Mouse (Mus musculus): Measurements from ENCODE around the gene Armc6. TPM values are rescaled to one million over a fixed set of nuclear protein-coding genes. Genes with fewer than 3 reads are reported as not detected.

Gene Armc6
- polyA plus RNA-seq, 2 experiments, result 10.5 to 12.4 TPM

DNA sequence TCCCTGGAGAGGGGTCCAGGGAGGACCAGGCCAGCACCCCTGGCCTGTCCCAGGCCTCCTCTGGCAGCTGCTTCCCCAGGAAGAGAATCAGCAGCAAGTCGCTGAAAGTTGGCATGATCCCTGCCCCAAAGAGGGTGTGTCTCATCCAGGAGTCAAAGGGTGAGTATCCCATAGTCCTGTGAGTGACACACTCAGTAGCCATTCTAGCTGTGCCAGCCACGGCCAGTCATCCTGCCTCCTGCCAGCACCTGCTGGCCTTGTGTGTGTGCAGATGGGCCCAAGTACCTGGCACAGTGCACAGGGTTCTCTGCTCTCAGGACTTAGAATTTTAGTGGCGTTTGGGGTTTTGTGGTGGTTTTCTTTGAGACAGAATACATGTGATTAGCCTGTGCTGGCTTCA, 23.2 kb upstream of the Armc6 start:
- no peaks in the 10 kb centered on the region for H3K27me3 ChIP-seq (ENCODE audit: control insufficient read depth, insufficient read depth, low read length)
- no peak overlapping the region for H3K9ac ChIP-seq (replicated peaks)
- DNase-seq (ENCODE audit: low read depth in 3 of 3, low spot score in 3 of 3) (no peak), ATAC-seq (ENCODE audit: insufficient read depth) (no peak)
- WGBS (ENCODE audit: insufficient replicate concordance), result 80% methylated on average over 3 of the region's 3 CpGs
- H3K9me3 ChIP-seq (ENCODE audit: control insufficient read depth, low read length), result no peaks in the 10 kb centered on the region
- no peak overlapping the region for H3K4me3 ChIP-seq (ENCODE audit: insufficient read depth in 1 of 2, low read depth in 2 of 2, low read length in 2 of 2)
- TF ChIP-seq CTCF (IDR thresholded peaks at IDR 0.05; ENCODE audit: low read depth) (no peak), EP300 (IDR thresholded peaks at IDR 0.05; ENCODE audit: low read depth) (no peak)
- H3K36me3 ChIP-seq (replicated peaks; ENCODE audit: control insufficient read depth, insufficient read depth, low read depth), result peaks cover 71% of the 10 kb centered on the region
- H3K4me2 ChIP-seq (ENCODE audit: low read depth), result no peak overlapping the region
- H3K4me1 ChIP-seq (replicated peaks; ENCODE audit: control insufficient read depth in 2 of 2, insufficient read depth in 2 of 2, low read length in 1 of 2), result peaks cover 9 to 11% of the 10 kb centered on the region in 2 experiments
- H3K27ac ChIP-seq, result no peak overlapping the region

DNA sequence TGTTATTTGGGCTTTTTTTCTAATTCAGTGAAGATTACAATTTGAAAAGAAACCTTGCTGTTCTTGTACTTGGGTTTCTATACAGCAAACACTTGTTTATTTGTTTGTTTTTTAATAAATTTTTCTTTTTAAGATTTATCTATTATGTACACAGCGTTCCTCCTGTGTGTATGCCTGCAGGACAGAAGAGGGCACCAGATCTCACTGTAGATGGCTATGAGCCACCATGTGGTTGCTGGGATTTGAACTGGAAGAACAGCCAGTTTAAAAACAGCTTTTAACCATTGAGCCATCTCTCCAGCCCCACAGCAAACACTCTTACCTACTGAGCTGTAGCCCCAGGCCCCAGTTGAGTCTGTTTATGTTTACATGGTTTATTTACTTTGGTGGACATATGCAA, 20.4 kb upstream of the Armc6 start:
- Histone ChIP-seq H3K9me3 (ENCODE audit: control insufficient read depth, low read length) (no peaks in the 10 kb centered on the region), H3K9ac (replicated peaks) (no peak overlapping the region), H3K27ac (no peak overlapping the region), H3K4me1 (replicated peaks; ENCODE audit: control insufficient read depth in 2 of 2, insufficient read depth in 2 of 2, low read length in 1 of 2) (peaks cover 9 to 11% of the 10 kb centered on the region in 2 experiments), H3K27me3 (ENCODE audit: control insufficient read depth, insufficient read depth, low read length) (no peaks in the 10 kb centered on the region), H3K36me3 (replicated peaks; ENCODE audit: control insufficient read depth, insufficient read depth, low read depth) (peaks cover 70% of the 10 kb centered on the region), H3K4me2 (ENCODE audit: low read depth) (no peak overlapping the region), H3K4me3 (ENCODE audit: insufficient read depth in 1 of 2, low read depth in 2 of 2, low read length in 2 of 2) (no peak overlapping the region)
- 71% methylated on average over 1 of the region's 1 CpGs for WGBS (ENCODE audit: insufficient replicate concordance)
- DNase-seq (ENCODE audit: low read depth in 3 of 3, low spot score in 3 of 3) (no peak), ATAC-seq (ENCODE audit: insufficient read depth) (no peak)
- TF ChIP-seq EP300 (IDR thresholded peaks at IDR 0.05; ENCODE audit: low read depth) (no peak), CTCF (IDR thresholded peaks at IDR 0.05; ENCODE audit: low read depth) (peak; percentile 45)

DNA sequence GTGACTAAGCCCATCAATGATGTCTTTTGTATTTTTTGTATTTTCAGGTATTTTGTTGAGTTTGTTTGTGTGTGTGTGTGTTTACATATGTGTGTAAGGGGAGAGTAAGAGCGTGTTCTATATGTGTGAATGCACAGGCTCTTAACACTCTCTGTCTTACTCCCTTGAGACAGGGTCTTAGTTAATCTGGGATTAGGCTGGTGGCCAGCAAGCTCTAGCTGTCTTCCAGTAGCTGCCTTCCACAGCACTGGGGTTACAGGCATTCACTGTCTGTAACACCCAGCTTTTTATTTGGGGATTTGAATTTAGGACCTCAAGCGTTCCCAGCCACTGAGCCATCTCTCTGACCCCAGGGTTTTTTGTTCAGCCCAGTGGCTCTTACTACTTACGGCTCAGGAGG, 13.6 kb upstream of the Armc6 start:
- no peak for DNase-seq (ENCODE audit: low read depth in 3 of 3, low spot score in 3 of 3)
- Histone ChIP-seq H3K27me3 (ENCODE audit: control insufficient read depth, insufficient read depth, low read length) (no peaks in the 10 kb centered on the region), H3K36me3 (replicated peaks; ENCODE audit: control insufficient read depth, insufficient read depth, low read depth) (peaks cover 64% of the 10 kb centered on the region), H3K4me2 (ENCODE audit: low read depth) (no peak overlapping the region), H3K9me3 (ENCODE audit: control insufficient read depth, low read length) (no peaks in the 10 kb centered on the region), H3K9ac (replicated peaks) (no peak overlapping the region), H3K27ac (no peak overlapping the region), H3K4me1 (replicated peaks; ENCODE audit: control insufficient read depth in 2 of 2, insufficient read depth in 2 of 2, low read length in 1 of 2) (no peaks in the 10 kb centered on the region), H3K4me3 (ENCODE audit: insufficient read depth in 1 of 2, low read depth in 2 of 2, low read length in 2 of 2) (no peak overlapping the region)
- TF ChIP-seq CTCF (IDR thresholded peaks at IDR 0.05; ENCODE audit: low read depth) (no peak), EP300 (IDR thresholded peaks at IDR 0.05; ENCODE audit: low read depth) (no peak)
- no peak for ATAC-seq (ENCODE audit: insufficient read depth)
- WGBS (ENCODE audit: insufficient replicate concordance), result 84% methylated on average over 3 of the region's 3 CpGs

DNA sequence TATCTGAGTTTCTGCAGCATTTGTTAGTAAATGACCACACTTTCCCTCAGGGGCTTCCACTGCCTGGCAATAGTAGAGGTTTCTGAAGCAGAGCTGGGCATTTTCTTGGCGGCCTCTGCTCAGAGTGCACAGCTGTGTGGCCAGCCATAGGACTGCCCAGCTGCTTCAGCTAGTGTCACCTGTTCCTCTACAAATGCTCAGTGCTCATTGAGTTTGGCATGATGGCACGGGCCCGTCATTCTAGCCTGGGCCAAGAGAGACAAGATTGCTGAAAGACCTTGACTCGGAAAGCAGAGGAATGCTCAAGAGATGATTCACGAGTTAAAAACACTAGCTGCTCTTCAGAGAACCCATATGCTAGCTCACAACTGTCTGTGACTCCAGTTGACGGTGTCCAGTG, 12.4 kb upstream of the Armc6 start:
- H3K36me3 ChIP-seq (replicated peaks; ENCODE audit: control insufficient read depth, insufficient read depth, low read depth), result peaks cover 62% of the 10 kb centered on the region
- TF ChIP-seq EP300 (IDR thresholded peaks at IDR 0.05; ENCODE audit: low read depth) (no peak), CTCF (IDR thresholded peaks at IDR 0.05; ENCODE audit: low read depth) (no peak)
- no peak for DNase-seq (ENCODE audit: low read depth in 3 of 3, low spot score in 3 of 3)
- WGBS (ENCODE audit: insufficient replicate concordance), result 84% methylated on average over 6 of the region's 6 CpGs
- H3K4me3 ChIP-seq (ENCODE audit: insufficient read depth in 1 of 2, low read depth in 2 of 2, low read length in 2 of 2), result no peak overlapping the region
- no peaks in the 10 kb centered on the region for H3K9me3 ChIP-seq (ENCODE audit: control insufficient read depth, low read length)
- no peak overlapping the region for H3K9ac ChIP-seq (replicated peaks)
- no peak overlapping the region for H3K4me2 ChIP-seq (ENCODE audit: low read depth)
- no peaks in the 10 kb centered on the region for H3K27me3 ChIP-seq (ENCODE audit: control insufficient read depth, insufficient read depth, low read length)
- H3K27ac ChIP-seq, result no peak overlapping the region
- H3K4me1 ChIP-seq (replicated peaks; ENCODE audit: control insufficient read depth in 2 of 2, insufficient read depth in 2 of 2, low read length in 1 of 2), result no peaks in the 10 kb centered on the region
- ATAC-seq (ENCODE audit: insufficient read depth), result no peak

DNA sequence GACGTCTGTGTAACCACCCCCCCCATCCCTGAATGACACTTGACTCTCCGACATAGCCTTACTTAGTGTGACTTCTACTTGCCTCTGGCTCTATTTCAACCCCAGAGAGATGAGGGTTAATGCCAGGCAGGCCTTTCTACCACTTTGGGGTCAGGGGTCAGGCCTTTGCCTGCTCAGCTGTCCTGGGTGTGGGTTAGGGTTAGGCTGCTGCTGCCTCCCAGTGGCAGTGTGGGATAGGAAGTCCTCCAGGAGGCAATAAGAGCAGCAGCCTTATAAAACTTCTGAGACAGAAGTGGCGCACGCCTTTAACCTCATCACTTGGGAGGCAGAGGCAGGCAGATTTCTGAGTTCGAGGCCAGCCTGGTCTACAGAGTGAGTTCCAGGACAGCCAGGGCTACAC, 6.4 kb upstream of the Armc6 start:
- DNase-seq (ENCODE audit: low read depth in 3 of 3, low spot score in 3 of 3) (no peak), ATAC-seq (ENCODE audit: insufficient read depth) (no peak)
- Histone ChIP-seq H3K4me3 (ENCODE audit: insufficient read depth in 1 of 2, low read depth in 2 of 2, low read length in 2 of 2) (no peak overlapping the region), H3K4me2 (ENCODE audit: low read depth) (no peak overlapping the region), H3K36me3 (replicated peaks; ENCODE audit: control insufficient read depth, insufficient read depth, low read depth) (peaks cover 69% of the 10 kb centered on the region), H3K9ac (replicated peaks) (no peak overlapping the region), H3K27me3 (ENCODE audit: control insufficient read depth, insufficient read depth, low read length) (no peaks in the 10 kb centered on the region), H3K9me3 (ENCODE audit: control insufficient read depth, low read length) (no peaks in the 10 kb centered on the region), H3K4me1 (replicated peaks; ENCODE audit: control insufficient read depth in 2 of 2, insufficient read depth in 2 of 2, low read length in 1 of 2) (peaks cover 4 to 10% of the 10 kb centered on the region in 2 experiments), H3K27ac (no peak overlapping the region)
- no peak for TF ChIP-seq EP300 (IDR thresholded peaks at IDR 0.05; ENCODE audit: low read depth)
- TF ChIP-seq CTCF (IDR thresholded peaks at IDR 0.05; ENCODE audit: low read depth), result peak; percentile 56
- 80% methylated on average over 5 of the region's 5 CpGs for WGBS (ENCODE audit: insufficient replicate concordance)

All from liver, embryonic 14.5 days (tissue).